Mouse (Mus musculus): ENCODE results near the gene Adamts7. TPM values are rescaled to one million over a fixed set of nuclear protein-coding genes. Genes with fewer than 3 reads are reported as not detected.

The Adamts7 gene
- polyA plus RNA-seq, 1 experiment = 3.1 TPM

- peaks cover 6% of the 10 kb centered on the region; the same call in 1 of the 2 replicates for H3K4me1 ChIP-seq (ENCODE audit: control insufficient read depth, insufficient read depth, low read length)
Observed at GRCm38 (mm10) chr9:90197116-90197665, 34.3 kb downstream of the Adamts7 start.

GRCm38 (mm10) chr9:90197866-90198383, 35.1 kb downstream of the Adamts7 start:
- no peak for TF ChIP-seq POLR2A (IDR thresholded peaks at IDR 0.05; ENCODE audit: borderline replicate concordance, control insufficient read depth, low read depth, low read length)
- TF ChIP-seq CTCF (IDR thresholded peaks at IDR 0.05; ENCODE audit: control insufficient read depth, insufficient read depth, low read length) = no peak
- Histone ChIP-seq H3K27ac (ENCODE audit: control insufficient read depth, insufficient read depth, low read depth, low read length, poor library complexity) (peak overlapping the region; percentile 12), H3K4me3 (replicated peaks; ENCODE audit: control insufficient read depth, low read depth, low read length) (no peak overlapping the region), H3K4me1 (ENCODE audit: control insufficient read depth, insufficient read depth, low read length) (peaks cover 6% of the 10 kb centered on the region; the same call in 1 of the 2 replicates)
- WGBS = 63% methylated on average over 7 of the region's 7 CpGs

More at GRCm38 (mm10) chr9:90197116-90197665, 34.3 kb downstream of the Adamts7 start:
- TF ChIP-seq POLR2A (IDR thresholded peaks at IDR 0.05; ENCODE audit: borderline replicate concordance, control insufficient read depth, low read depth, low read length) (no peak), CTCF (IDR thresholded peaks at IDR 0.05; ENCODE audit: control insufficient read depth, insufficient read depth, low read length) (no peak)
- no peak overlapping the region for H3K4me3 ChIP-seq (replicated peaks; ENCODE audit: control insufficient read depth, low read depth, low read length)
- H3K27ac ChIP-seq (ENCODE audit: control insufficient read depth, insufficient read depth, low read depth, low read length, poor library complexity) = no peak overlapping the region
- WGBS = 70% methylated on average over 7 of the region's 7 CpGs

GRCm38 (mm10) chr9:90198531-90199449, 35.9 kb downstream of the Adamts7 start:
- TF ChIP-seq POLR2A (IDR thresholded peaks at IDR 0.05; ENCODE audit: borderline replicate concordance, control insufficient read depth, low read depth, low read length) (no peak), CTCF (IDR thresholded peaks at IDR 0.05; ENCODE audit: control insufficient read depth, insufficient read depth, low read length) (no peak)
- 46% methylated on average over 10 of the region's 10 CpGs for WGBS
- H3K4me3 ChIP-seq (replicated peaks; ENCODE audit: control insufficient read depth, low read depth, low read length) = no peak overlapping the region
- H3K27ac ChIP-seq (ENCODE audit: control insufficient read depth, insufficient read depth, low read depth, low read length, poor library complexity) = peak overlapping the region; percentile 40
- H3K4me1 ChIP-seq (ENCODE audit: control insufficient read depth, insufficient read depth, low read length) = peaks cover 6% of the 10 kb centered on the region; the same call in 1 of the 2 replicates

GRCm38 (mm10) chr9:90199611-90200010, 36.7 kb downstream of the Adamts7 start:
- Histone ChIP-seq H3K4me3 (replicated peaks; ENCODE audit: control insufficient read depth, low read depth, low read length) (no peak overlapping the region), H3K27ac (ENCODE audit: control insufficient read depth, insufficient read depth, low read depth, low read length, poor library complexity) (no peak overlapping the region), H3K4me1 (ENCODE audit: control insufficient read depth, insufficient read depth, low read length) (peaks cover 6% of the 10 kb centered on the region; the same call in 1 of the 2 replicates)
- WGBS = 88% methylated on average over 18 of the region's 18 CpGs
- no peak for TF ChIP-seq CTCF (IDR thresholded peaks at IDR 0.05; ENCODE audit: control insufficient read depth, insufficient read depth, low read length)
- no peak for TF ChIP-seq POLR2A (IDR thresholded peaks at IDR 0.05; ENCODE audit: borderline replicate concordance, control insufficient read depth, low read depth, low read length)

GRCm38 (mm10) chr9:90200501-90200900, 37.6 kb downstream of the Adamts7 start:
- Histone ChIP-seq H3K27ac (ENCODE audit: control insufficient read depth, insufficient read depth, low read depth, low read length, poor library complexity) (no peak overlapping the region), H3K4me3 (replicated peaks; ENCODE audit: control insufficient read depth, low read depth, low read length) (no peak overlapping the region), H3K4me1 (ENCODE audit: control insufficient read depth, insufficient read depth, low read length) (peaks cover 6% of the 10 kb centered on the region; the same call in 1 of the 2 replicates)
- no peak for TF ChIP-seq CTCF (IDR thresholded peaks at IDR 0.05; ENCODE audit: control insufficient read depth, insufficient read depth, low read length)
- TF ChIP-seq POLR2A (IDR thresholded peaks at IDR 0.05; ENCODE audit: borderline replicate concordance, control insufficient read depth, low read depth, low read length) = no peak
- 82% methylated on average over 4 of the region's 4 CpGs for WGBS

GRCm38 (mm10) chr9:90201096-90201495, 38.2 kb downstream of the Adamts7 start:
- Histone ChIP-seq H3K4me1 (ENCODE audit: control insufficient read depth, insufficient read depth, low read length) (peaks cover 6% of the 10 kb centered on the region; the same call in 1 of the 2 replicates), H3K4me3 (replicated peaks; ENCODE audit: control insufficient read depth, low read depth, low read length) (no peak overlapping the region), H3K27ac (ENCODE audit: control insufficient read depth, insufficient read depth, low read depth, low read length, poor library complexity) (no peak overlapping the region)
- no peak for TF ChIP-seq POLR2A (IDR thresholded peaks at IDR 0.05; ENCODE audit: borderline replicate concordance, control insufficient read depth, low read depth, low read length)
- no peak for TF ChIP-seq CTCF (IDR thresholded peaks at IDR 0.05; ENCODE audit: control insufficient read depth, insufficient read depth, low read length)
- 82% methylated on average over 7 of the region's 7 CpGs for WGBS

- TF ChIP-seq CTCF (IDR thresholded peaks at IDR 0.05; ENCODE audit: control insufficient read depth, insufficient read depth, low read length) = no peak
- TF ChIP-seq POLR2A (IDR thresholded peaks at IDR 0.05; ENCODE audit: borderline replicate concordance, control insufficient read depth, low read depth, low read length) = no peak
- 70% methylated on average over 4 of the region's 4 CpGs for WGBS
- no peak overlapping the region for H3K4me3 ChIP-seq (replicated peaks; ENCODE audit: control insufficient read depth, low read depth, low read length)
Observed at GRCm38 (mm10) chr9:90201541-90201940, 38.7 kb downstream of the Adamts7 start.

GRCm38 (mm10) chr9:90203233-90203632, 40.4 kb downstream of the Adamts7 start:
- no peak overlapping the region for H3K27ac ChIP-seq (ENCODE audit: control insufficient read depth, insufficient read depth, low read depth, low read length, poor library complexity)
- H3K4me3 ChIP-seq (replicated peaks; ENCODE audit: control insufficient read depth, low read depth, low read length) = no peak overlapping the region
- peaks cover under 1% of the 10 kb centered on the region; the same call in 1 of the 2 replicates for H3K4me1 ChIP-seq (ENCODE audit: control insufficient read depth, insufficient read depth, low read length)
- WGBS = 85% methylated on average over 5 of the region's 5 CpGs
- no peak for TF ChIP-seq POLR2A (IDR thresholded peaks at IDR 0.05; ENCODE audit: borderline replicate concordance, control insufficient read depth, low read depth, low read length)
- no peak for TF ChIP-seq CTCF (IDR thresholded peaks at IDR 0.05; ENCODE audit: control insufficient read depth, insufficient read depth, low read length)

More at GRCm38 (mm10) chr9:90201541-90201940, 38.7 kb downstream of the Adamts7 start:
- Histone ChIP-seq H3K27ac (ENCODE audit: control insufficient read depth, insufficient read depth, low read depth, low read length, poor library complexity) (no peak overlapping the region), H3K4me1 (ENCODE audit: control insufficient read depth, insufficient read depth, low read length) (peaks cover 5% of the 10 kb centered on the region; the same call in 1 of the 2 replicates)
